8 mouse cellular contexts compared by ENCODE assay signal in the genomic region with DNA sequence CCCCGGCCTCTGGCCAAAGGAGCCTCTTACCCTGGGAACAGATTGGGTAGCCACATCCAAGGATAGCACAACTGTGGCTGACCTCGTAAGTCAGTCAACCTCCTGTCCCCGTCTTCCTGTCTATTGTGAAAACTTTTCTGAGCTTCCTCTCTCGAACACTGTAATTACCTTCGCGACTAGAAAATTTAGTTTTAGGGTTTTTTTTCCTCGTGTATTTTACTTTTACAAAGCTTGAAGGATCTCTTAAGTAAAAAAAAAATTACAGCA. TPM values are rescaled to one million over a fixed set of nuclear protein-coding genes. Genes with fewer than 3 reads are reported as not detected.
DNase-seq lines count a peak whose midpoint lies in the region; ATAC-seq lines count a peak whose summit lies in the region.

No protein-coding gene starts in this region.

- peak overlapping the region; percentile 73 for H3K4me3 ChIP-seq in kidney, embryonic 15.5 days (replicated peaks)
- peak overlapping the region; percentile 87 for H3K4me3 ChIP-seq in brown adipose tissue, adult 24 weeks (ENCODE audit: insufficient read depth, low read depth, low read length)
- peak overlapping the region; percentile 76 for H3K4me3 ChIP-seq in hindbrain, embryonic 15.5 days
- H3K4me3 ChIP-seq in midbrain, embryonic 13.5 days (replicated peaks), result peak overlapping the region; percentile 98

- H3K9ac ChIP-seq in kidney, embryonic 15.5 days, result peak overlapping the region; percentile 84
- H3K9ac ChIP-seq in hindbrain, embryonic 15.5 days, result peak overlapping the region; percentile 89
- peak overlapping the region; percentile 93 for H3K9ac ChIP-seq in midbrain, embryonic 13.5 days (replicated peaks)

- H3K4me1 ChIP-seq in kidney, embryonic 15.5 days, result peaks cover 12% of the 10 kb centered on the region
- 0 out of 2 replicates have a peak, but pooled peaks cover 4% of the 10 kb centered on the region for H3K4me1 ChIP-seq in brown adipose tissue, adult 24 weeks (ENCODE audit: control insufficient read depth, insufficient read depth, insufficient read length, low read length)
- H3K4me1 ChIP-seq in hindbrain, embryonic 15.5 days (replicated peaks), result peaks cover 15% of the 10 kb centered on the region
- peaks cover 15% of the 10 kb centered on the region for H3K4me1 ChIP-seq in midbrain, embryonic 13.5 days (replicated peaks)

- H3K9me3 ChIP-seq in kidney, embryonic 15.5 days (replicated peaks), result no peaks in the 10 kb centered on the region
- H3K9me3 ChIP-seq in hindbrain, embryonic 15.5 days, result no peaks in the 10 kb centered on the region
- no peaks in the 10 kb centered on the region for H3K9me3 ChIP-seq in midbrain, embryonic 13.5 days

- no peak for DNase-seq in kidney, postnatal 14 days
- DNase-seq in embryo, embryonic 9.5 days (ENCODE audit: extremely low spot score), result no peak
- DNase-seq in right cerebral cortex, postnatal 25 days, result no peak
- DNase-seq in thymus, postnatal 10 days (ENCODE audit: low spot score in 2 of 2), result no peak

- H3K36me3 ChIP-seq in kidney, embryonic 15.5 days, result peaks cover 37% of the 10 kb centered on the region
- peaks cover 20% of the 10 kb centered on the region for H3K36me3 ChIP-seq in hindbrain, embryonic 15.5 days
- H3K36me3 ChIP-seq in midbrain, embryonic 13.5 days, result peaks cover 33% of the 10 kb centered on the region

- no peaks in the 10 kb centered on the region for H3K27me3 ChIP-seq in kidney, embryonic 15.5 days
- H3K27me3 ChIP-seq in hindbrain, embryonic 15.5 days, result no peaks in the 10 kb centered on the region
- H3K27me3 ChIP-seq in midbrain, embryonic 13.5 days, result no peaks in the 10 kb centered on the region

- H3K27ac ChIP-seq in kidney, embryonic 15.5 days, result no peak overlapping the region
- H3K27ac ChIP-seq in brown adipose tissue, adult 24 weeks (replicated peaks; ENCODE audit: low read depth, low read length), result no peak overlapping the region
- H3K27ac ChIP-seq in hindbrain, embryonic 15.5 days (replicated peaks), result peak overlapping the region; percentile 76
- no peak overlapping the region; the same call in 1 of the 2 replicates for H3K27ac ChIP-seq in midbrain, embryonic 13.5 days

- 2% methylated on average over 7 of the region's 7 CpGs for WGBS in kidney, embryonic 15.5 days
- WGBS in hindbrain, embryonic 15.5 days, result 2% methylated on average over 7 of the region's 7 CpGs
- 4% methylated on average over 7 of the region's 7 CpGs for WGBS in midbrain, embryonic 13.5 days

- ATAC-seq in kidney, embryonic 15.5 days (replicated peaks; ENCODE audit: low FRiP score), result no peak
- no peak for ATAC-seq in hindbrain, embryonic 15.5 days (ENCODE audit: low FRiP score, low read depth)
- ATAC-seq in midbrain, embryonic 13.5 days, result no peak

- peak overlapping the region; percentile 94 for H3K4me2 ChIP-seq in kidney, embryonic 15.5 days
- H3K4me2 ChIP-seq in hindbrain, embryonic 15.5 days, result peak overlapping the region; percentile 97
- peak overlapping the region; percentile 94 for H3K4me2 ChIP-seq in midbrain, embryonic 13.5 days (replicated peaks)

RNA-seq across cellular contexts. Expression of a gene that starts 0.8 kb away (rescaled TPM):
- 17.5 and 18.3 TPM in 2 replicates for polyA plus RNA-seq in kidney, embryonic 15.5 days (2015; fragmentation: Nextera tagmentation; extraction: Ambion mirVana)
- polyA plus RNA-seq in brown adipose tissue, adult 24 weeks (2012; ENCODE audit: insufficient read depth, insufficient read length, missing spikeins), result 12.6 and 13.9 TPM in 2 replicates
- 16.5 and 19.0 TPM in 2 replicates for polyA plus RNA-seq in hindbrain, embryonic 15.5 days (2015; fragmentation: Nextera tagmentation; extraction: Ambion mirVana)
- 24.0 and 24.7 TPM in 2 replicates for polyA plus RNA-seq in midbrain, embryonic 13.5 days (2015; fragmentation: Nextera tagmentation; extraction: Ambion mirVana)

RNA-seq across cellular contexts. Expression of a gene that starts 10.3 kb away (rescaled TPM):
- polyA plus RNA-seq in kidney, embryonic 15.5 days (2015; fragmentation: Nextera tagmentation; extraction: Ambion mirVana), result not detected in 2 replicates
- not detected in 2 replicates for polyA plus RNA-seq in brown adipose tissue, adult 24 weeks (2012; ENCODE audit: insufficient read depth, insufficient read length, missing spikeins)
- 0.26 TPM in 1 of 2 replicates, not detected in the other for polyA plus RNA-seq in hindbrain, embryonic 15.5 days (2015; fragmentation: Nextera tagmentation; extraction: Ambion mirVana)
- polyA plus RNA-seq in midbrain, embryonic 13.5 days (2015; fragmentation: Nextera tagmentation; extraction: Ambion mirVana), result not detected in 2 replicates

RNA-seq across cellular contexts. Expression of a gene that starts 32.0 kb away (rescaled TPM):
- polyA plus RNA-seq in kidney, embryonic 15.5 days (2015; fragmentation: Nextera tagmentation; extraction: Ambion mirVana), result 1.5 and 1.9 TPM in 2 replicates
- polyA plus RNA-seq in brown adipose tissue, adult 24 weeks (2012; ENCODE audit: insufficient read depth, insufficient read length, missing spikeins), result 0.79 and 0.91 TPM in 2 replicates
- polyA plus RNA-seq in hindbrain, embryonic 15.5 days (2015; fragmentation: Nextera tagmentation; extraction: Ambion mirVana), result 1.1 and 1.6 TPM in 2 replicates
- polyA plus RNA-seq in midbrain, embryonic 13.5 days (2015; fragmentation: Nextera tagmentation; extraction: Ambion mirVana), result 0.44 and 0.86 TPM in 2 replicates

RNA-seq across cellular contexts. Expression of a gene that starts 35.7 kb away (rescaled TPM):
- polyA plus RNA-seq in kidney, embryonic 15.5 days (2015; fragmentation: Nextera tagmentation; extraction: Ambion mirVana), result 18.3 and 20.1 TPM in 2 replicates
- polyA plus RNA-seq in brown adipose tissue, adult 24 weeks (2012; ENCODE audit: insufficient read depth, insufficient read length, missing spikeins), result 5.2 and 5.8 TPM in 2 replicates
- polyA plus RNA-seq in hindbrain, embryonic 15.5 days (2015; fragmentation: Nextera tagmentation; extraction: Ambion mirVana), result 27.2 and 28.0 TPM in 2 replicates
- polyA plus RNA-seq in midbrain, embryonic 13.5 days (2015; fragmentation: Nextera tagmentation; extraction: Ambion mirVana), result 17.7 and 19.9 TPM in 2 replicates
